Mouse (Mus musculus) CH12.LX (cell line): ENCODE results near the gene Zfp790. TPM values are rescaled to one million over a fixed set of nuclear protein-coding genes. Genes with fewer than 3 reads are reported as not detected.
A peak's percentile ranks its signal among the peaks of the same experiment; 100 is the strongest.

ENCODE experiments used
- DNase-seq: peaks from one replicate; pipeline ENCODE4 v3.0.0-alpha.2; 2013; ENCODE audit errors: extremely low read depth
- H3K27ac ChIP-seq: 2 replicates; pipeline ENCODE4 v1.5.1; 2012; ENCODE audit warnings: low read depth, mild to moderate bottlenecking, control low read depth, moderate library complexity; ENCODE audit not compliant: insufficient read depth
- H3K27me3 ChIP-seq: replicated peaks from 2 replicates; pipeline ENCODE3; 2012; ENCODE audit warnings: inconsistent platforms
- H3K36me3 ChIP-seq, 2 experiments: replicated peaks in 1 of 2; 2 replicates each; pipeline versions ENCODE3 to v1.6.1; 2012; ENCODE audit warnings: inconsistent platforms in 1 of 2, low read length in 1 of 2, mild to moderate bottlenecking in 1 of 2, mixed read lengths in 1 of 2, moderate library complexity in 1 of 2; ENCODE audit not compliant: control insufficient read depth in 1 of 2, insufficient read depth in 1 of 2
- H3K4me1 ChIP-seq, 2 experiments: 2 replicates each; pipeline ENCODE4 v1.6.1; 2012; ENCODE audit warnings: inconsistent platforms in 1 of 2, moderate library complexity in 1 of 2; ENCODE audit not compliant: insufficient read depth in 2 of 2, control insufficient read depth in 1 of 2
- H3K4me2 ChIP-seq: 2 replicates; pipeline ENCODE4 v1.6.1; 2012; ENCODE audit warnings: low read depth, mild to moderate bottlenecking, control low read depth; ENCODE audit not compliant: poor library complexity, insufficient read depth, severe bottlenecking
- H3K4me3 ChIP-seq, 3 experiments: fragments of 150-350 bp in 1 of 3; sonication (generic) in 1 of 3; replicated peaks in 1 of 3; 2 replicates each; pipeline versions ENCODE3 to v1.5.1; 2011 to 2012; ENCODE audit warnings: low read depth in 2 of 3, low read length in 2 of 3, mild to moderate bottlenecking in 2 of 3, moderate library complexity in 2 of 3, control low read depth in 1 of 3, improper control_type of control experiment in 1 of 3, inconsistent platforms in 1 of 3, mixed read lengths in 1 of 3; ENCODE audit not compliant: poor library complexity in 1 of 3
- H3K79me2 ChIP-seq: replicated peaks from 2 replicates; pipeline ENCODE4 v1.6.1; 2012; ENCODE audit warnings: mild to moderate bottlenecking, moderate library complexity; ENCODE audit not compliant: control insufficient read depth, poor library complexity, insufficient read depth, severe bottlenecking; ENCODE audit errors: extremely low read depth
- H3K9ac ChIP-seq: 2 replicates; pipeline ENCODE4 v1.6.1; 2012; ENCODE audit warnings: low read depth, mild to moderate bottlenecking, control low read depth, moderate library complexity; ENCODE audit not compliant: insufficient read depth
- H3K9me3 ChIP-seq: replicated peaks from 2 replicates; pipeline ENCODE3; 2012; ENCODE audit warnings: low read length, inconsistent platforms, mixed read lengths
- BHLHE40 ChIP-seq: IDR thresholded peaks from 2 replicates; pipeline ENCODE4 v1.6.1; 2011; ENCODE audit warnings: mild to moderate bottlenecking, low read depth, low read length, improper control_type of control experiment
- ELF1 ChIP-seq: IDR thresholded peaks from 2 replicates; pipeline ENCODE4 v1.6.1; 2014; ENCODE audit warnings: low read depth, mild to moderate bottlenecking, inconsistent platforms, low read length, improper control_type of control experiment
- ETS1 ChIP-seq: conservative IDR thresholded peaks from 2 replicates; pipeline ENCODE4 v1.6.1; 2012; ENCODE audit warnings: low read depth, mild to moderate bottlenecking, inconsistent platforms, low read length, improper control_type of control experiment, moderate library complexity
- IRF4 ChIP-seq: IDR thresholded peaks from 2 replicates; pipeline ENCODE4 v1.6.1; 2014; ENCODE audit warnings: low read depth, mild to moderate bottlenecking, inconsistent platforms, low read length, improper control_type of control experiment
- JUN ChIP-seq: IDR thresholded peaks from 2 replicates; pipeline ENCODE4 v1.6.1; 2011; ENCODE audit warnings: low read depth, mild to moderate bottlenecking, low read length, improper control_type of control experiment, moderate library complexity; ENCODE audit not compliant: insufficient read depth
- KAT2A ChIP-seq: IDR thresholded peaks from 2 replicates; pipeline ENCODE4 v1.6.1; 2012; ENCODE audit warnings: low read length, improper control_type of control experiment, inconsistent platforms; ENCODE audit not compliant: insufficient replicate concordance
- MAFK ChIP-seq: IDR thresholded peaks from 2 replicates; pipeline ENCODE4 v1.6.1; 2011; ENCODE audit warnings: low read length, improper control_type of control experiment; ENCODE audit not compliant: insufficient replicate concordance
- MAZ ChIP-seq: IDR thresholded peaks from 2 replicates; pipeline ENCODE4 v1.6.1; 2012; ENCODE audit warnings: low read depth, mild to moderate bottlenecking, inconsistent platforms, low read length, improper control_type of control experiment, moderate library complexity
- NELFE ChIP-seq: IDR thresholded peaks from 2 replicates; pipeline ENCODE4 v1.6.1; 2011; ENCODE audit warnings: low read depth, low read length, improper control_type of control experiment
- NRF1 ChIP-seq: IDR thresholded peaks from 2 replicates; pipeline ENCODE4 v1.6.1; 2014; ENCODE audit warnings: low read depth, mild to moderate bottlenecking, inconsistent platforms, low read length, improper control_type of control experiment, moderate library complexity
- POLR2A ChIP-seq: IDR thresholded peaks from 2 replicates; pipeline ENCODE4 v1.6.1; 2011; ENCODE audit warnings: low read depth, mild to moderate bottlenecking, improper control_type of control experiment, low read length
- POLR2AphosphoS2 ChIP-seq: IDR thresholded peaks from 2 replicates; pipeline ENCODE4 v1.6.1; 2011; ENCODE audit warnings: low read depth, low read length, improper control_type of control experiment
- RAD21 ChIP-seq: IDR thresholded peaks from 2 replicates; pipeline ENCODE4 v1.6.1; 2011; ENCODE audit warnings: low read depth, mild to moderate bottlenecking, low read length, improper control_type of control experiment, moderate library complexity
- SMC3 ChIP-seq: IDR thresholded peaks from 2 replicates; pipeline ENCODE4 v1.6.1; 2011; ENCODE audit warnings: low read depth, low read length, improper control_type of control experiment
- UBTF ChIP-seq: IDR thresholded peaks from 2 replicates; pipeline ENCODE4 v1.6.1; 2012; ENCODE audit warnings: low read depth, mild to moderate bottlenecking, inconsistent platforms, low read length, improper control_type of control experiment, moderate library complexity
- USF1 ChIP-seq: IDR thresholded peaks from 2 replicates; pipeline ENCODE4 v1.6.1; 2014; ENCODE audit warnings: low read depth, mild to moderate bottlenecking, inconsistent platforms, low read length, improper control_type of control experiment
- ZKSCAN1 ChIP-seq: IDR thresholded peaks from 2 replicates; pipeline ENCODE4 v1.6.1; 2012; ENCODE audit warnings: low read depth, inconsistent platforms, low read length, improper control_type of control experiment, borderline replicate concordance
- dilution Hi-C: fragments of 300-500 bp; cut with MboI; formaldehyde crosslinking; loops from 2 replicates; pipeline ENCODE4 v1.14.3; 2020; ENCODE audit warnings: low sequenced_read_pairs; ENCODE audit not compliant: extremely low pct_unique_long_range_greater_than_20kb, extremely low pct_ligation_motif_present
- in situ Hi-C: fragments of 300-500 bp; cut with MboI; formaldehyde crosslinking; loops from 3 replicates; pipeline ENCODE4 v1.14.3; 2019; ENCODE audit warnings: low sequenced_read_pairs, low pct_ligation_motif_present, low pct_unique_long_range_greater_than_20kb, mixed read lengths
- polyA plus RNA-seq: library from polyadenylated mRNA; unstranded; fragments of >175 nt; gene quantifications from 2 replicates; pipeline ENCODE4 v1.2.1, GENCODE M21; 2012; ENCODE audit warnings: low read depth; ENCODE audit not compliant: insufficient read length
- total RNA-seq, 2 experiments: library from RNA; depleted of rRNA; stranded (reverse); fragments of 300-350 nt in 1 of 2; fragments of >200 nt in 1 of 2; gene quantifications; 2 replicates each; pipeline ENCODE4 v1.2.3; 2012 to 2014

Gene Zfp790
- total and polyA plus RNA-seq, 3 experiments: 4.6 to 7.6 (median 5.8) TPM

GRCm38 (mm10) chr7:29783871-29784551, 31.9 kb upstream of the Zfp790 start, which contains the start of gene Zfp30:
Gene Zfp30, plus strand, starts transcription at chr7:29783998.
- no peak within 1 kb of the TSS for H3K27ac ChIP-seq

GRCm38 (mm10) chr7:29785023-29785422, 30.9 kb upstream of the Zfp790 start:
- no peak overlapping the region for H3K9ac ChIP-seq
- peaks cover 0 to 7% of the 10 kb centered on the region in 2 experiments for H3K36me3 ChIP-seq
- H3K4me1 ChIP-seq: peaks cover 0 to 14% of the 10 kb centered on the region in 2 experiments; a peak in 2 of 4 replicates
- H3K9me3 ChIP-seq: peaks cover 2% of the 10 kb centered on the region
- in situ Hi-C loops: no loop called here
- peak overlapping the region in 1 of 3 experiments; percentile 66 for H3K4me3 ChIP-seq
- H3K79me2 ChIP-seq: no peaks in the 10 kb centered on the region
- dilution Hi-C loops: no loop called here
- no peak overlapping the region for H3K27ac ChIP-seq
- H3K4me2 ChIP-seq: 0 out of 2 replicates have a peak overlapping the region, but pooled peaks have one; percentile 3
- DNase-seq: no peak
- H3K27me3 ChIP-seq: no peaks in the 10 kb centered on the region
- TF ChIP-seq POLR2A (no peak), ELF1 (no peak), POLR2AphosphoS2 (no peak), ZKSCAN1 (no peak)

More at GRCm38 (mm10) chr7:29783871-29784551, 31.9 kb upstream of the Zfp790 start, which contains the start of gene Zfp30:
- peak within 1 kb of the TSS; percentile 98 for H3K4me2 ChIP-seq
- in situ Hi-C loops: no loop called here
- peaks cover 0 to 10% of the 10 kb centered on the region in 2 experiments; a peak in 2 of 4 replicates for H3K4me1 ChIP-seq
- H3K79me2 ChIP-seq: no peaks in the 10 kb centered on the region
- no peak for TF ChIP-seq ETS1
- TF ChIP-seq KAT2A: no peak
- TF ChIP-seq NELFE: 0 out of 2 replicates have a peak, but pooled peaks have one; percentile 32
- peak; percentile 80; the same call in 1 of the 2 replicates for TF ChIP-seq UBTF
- TF ChIP-seq MAZ: peak; percentile 48; the same call in 1 of the 2 replicates
- peak; percentile 23; the same call in 1 of the 2 replicates for TF ChIP-seq POLR2A
- TF ChIP-seq NRF1: peak; percentile 96
- TF ChIP-seq BHLHE40: peak; percentile 53; the same call in 1 of the 2 replicates
- H3K27me3 ChIP-seq: no peaks in the 10 kb centered on the region
- H3K9ac ChIP-seq: peak within 1 kb of the TSS; percentile 89
- H3K9me3 ChIP-seq: peaks cover 2% of the 10 kb centered on the region
- peak; percentile 79 for DNase-seq
- H3K36me3 ChIP-seq: peaks cover 0 to 10% of the 10 kb centered on the region in 2 experiments
- dilution Hi-C loops: no loop called here
- H3K4me3 ChIP-seq: peak within 1 kb of the TSS; percentile 66 to 90 (median 68)

- TF ChIP-seq JUN (no peak), USF1 (no peak), SMC3 (no peak), IRF4 (no peak), MAFK (no peak), RAD21 (no peak)
- TF ChIP-seq, all 38 proteins: peak for 0
- H3K4me3 ChIP-seq: no peak overlapping the region
- H3K27me3 ChIP-seq: no peaks in the 10 kb centered on the region
- in situ Hi-C loops (no loop called here), dilution Hi-C loops (no loop called here)
- no peaks in the 10 kb centered on the region for H3K79me2 ChIP-seq
- no peak overlapping the region for H3K4me2 ChIP-seq
- H3K9me3 ChIP-seq: peaks cover 2% of the 10 kb centered on the region
- no peak overlapping the region for H3K9ac ChIP-seq
- no peak for DNase-seq
- no peak overlapping the region for H3K27ac ChIP-seq
- peaks cover 0 to 7% of the 10 kb centered on the region in 2 experiments for H3K36me3 ChIP-seq
- peaks cover 0 to 14% of the 10 kb centered on the region in 2 experiments; a peak in 2 of 4 replicates for H3K4me1 ChIP-seq
Measured at GRCm38 (mm10) chr7:29785888-29786287, 30.0 kb upstream of the Zfp790 start.
